Mouse (Mus musculus): Measurements from ENCODE around the gene Lilrb4a.
"Not testable (repeated sequence)": the region's sequence is repeated elsewhere in the genome, so short reads cannot be mapped to it uniquely, and the experiment has no call there.

Lilrb4a gene

GRCm38 (mm10) chr10:51490691-51491090 lies at the start of gene Lilrb4a:
Lilrb4a (plus strand) TSS chr10:51490956.
- DNase-seq, result not testable (repeated sequence)

- no peak for DNase-seq
These were observed 39.1 kb upstream of the Lilrb4a start for GRCm38 (mm10) chr10:51451610-51452009.

- DNase-seq, result no peak
These were observed 37.0 kb upstream of the Lilrb4a start for GRCm38 (mm10) chr10:51453616-51454298.

GRCm38 (mm10) chr10:51454365-51454764 lies 36.4 kb upstream of the Lilrb4a start:
- no peak for DNase-seq

- no peak for DNase-seq
These were observed 35.0 kb upstream of the Lilrb4a start for GRCm38 (mm10) chr10:51455762-51456161.

GRCm38 (mm10) chr10:51456369-51456768 lies 34.4 kb upstream of the Lilrb4a start:
- DNase-seq, result no peak

GRCm38 (mm10) chr10:51463800-51464199 lies 27.0 kb upstream of the Lilrb4a start:
- not testable (repeated sequence) for DNase-seq

- DNase-seq, result not testable (repeated sequence)
These were observed 10.4 kb upstream of the Lilrb4a start, which contains the start of the genes Gm49339 and Lilr4b for GRCm38 (mm10) chr10:51480397-51480796. Gm49339 (plus strand) TSS chr10:51480612. Lilr4b (plus strand) TSS chr10:51480632.

GRCm38 (mm10) chr10:51520021-51520420 lies 29.3 kb downstream of the Lilrb4a start:
- no peak for DNase-seq

GRCm38 (mm10) chr10:51521453-51521852 lies 30.7 kb downstream of the Lilrb4a start:
- no peak for DNase-seq

- no peak for DNase-seq
These were observed 35.3 kb downstream of the Lilrb4a start for GRCm38 (mm10) chr10:51526090-51526489.

- no peak for DNase-seq
These were observed 35.9 kb downstream of the Lilrb4a start for GRCm38 (mm10) chr10:51526633-51527032.

GRCm38 (mm10) chr10:51528840-51529434 lies 38.2 kb downstream of the Lilrb4a start:
- no peak for DNase-seq

- no peak for DNase-seq
These were observed 38.7 kb downstream of the Lilrb4a start for GRCm38 (mm10) chr10:51529497-51529896.

- no peak for DNase-seq
These were observed 40.1 kb downstream of the Lilrb4a start for GRCm38 (mm10) chr10:51530813-51531212.
